Mouse (Mus musculus) large intestine, adult 2 months (tissue): ENCODE measurements around the gene Exoc6b. TPM values are rescaled to one million over a fixed set of nuclear protein-coding genes. Genes with fewer than 3 reads are reported as not detected.

ENCODE experiments used
- DNase-seq: peaks from one replicate; pipeline ENCODE4 v3.0.0-alpha.2; 2012; ENCODE audit warnings: low read depth, low spot score
- WGBS: fragments of 180-500 bp; shearing (Covaris S2); methylation state at CpG from one replicate; pipeline ENCODE4 v1.1.7; 2018; 5-methylcytosine and 5-hydroxymethylcytosine counted together
- polyA plus RNA-seq: library from polyadenylated mRNA; depleted of rRNA; stranded (reverse); fragments of >200 nt; gene quantifications from 2 replicates; pipeline ENCODE4 v1.2.3, GENCODE M21; 2012

Gene Exoc6b
- polyA plus RNA-seq, 1 experiment = 6.9 TPM

DNA sequence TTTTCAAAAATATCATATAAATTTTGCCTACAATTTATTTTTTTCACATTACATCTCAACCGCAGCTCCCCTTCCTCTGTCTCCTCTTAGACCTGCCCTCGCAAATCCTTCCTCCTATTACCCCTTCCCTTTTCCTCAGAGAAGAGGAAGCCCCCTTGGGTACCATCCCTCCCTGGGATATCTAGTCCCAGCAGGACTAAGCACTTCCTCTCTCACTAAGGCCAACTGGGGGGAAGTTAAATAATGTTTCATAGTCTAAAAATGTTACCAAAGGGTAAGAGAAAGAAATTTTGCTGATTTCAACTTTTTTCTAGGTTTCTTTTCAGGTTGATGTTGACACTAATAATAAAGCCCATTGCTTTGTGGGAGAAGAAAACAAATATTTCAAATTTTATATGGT, 317.9 kb downstream of the Exoc6b start:
- WGBS = 92% methylated on average over 2 of the region's 2 CpGs
- no peak for DNase-seq

DNA sequence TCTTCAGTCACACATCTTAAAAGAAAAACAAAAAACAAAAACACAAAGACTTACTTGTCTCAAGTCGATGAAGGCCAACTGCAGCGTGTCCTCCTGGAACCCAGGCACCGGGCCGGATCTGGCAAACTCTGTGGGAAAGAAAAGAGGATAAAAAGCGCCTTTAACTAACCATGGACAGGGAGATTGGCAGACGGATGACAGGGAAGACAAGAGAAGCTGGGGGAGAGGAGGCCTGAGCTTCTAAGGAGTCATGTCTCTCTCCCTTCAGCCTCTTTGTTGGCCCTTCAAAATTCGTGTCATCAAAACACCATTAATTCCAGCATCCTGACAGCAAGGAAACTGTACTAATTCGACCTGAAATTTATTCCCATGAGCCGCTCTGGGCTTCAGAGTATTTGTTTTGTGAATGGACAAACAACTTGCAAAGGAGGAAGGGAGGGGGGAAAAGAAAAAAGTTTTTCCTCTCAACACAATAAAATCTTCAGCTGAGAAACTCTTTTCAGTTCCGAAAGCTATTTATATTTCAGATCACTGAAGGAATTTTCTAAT, 322.4 kb downstream of the Exoc6b start:
- no peak for DNase-seq
- 84% methylated on average over 10 of the region's 10 CpGs for WGBS

DNA sequence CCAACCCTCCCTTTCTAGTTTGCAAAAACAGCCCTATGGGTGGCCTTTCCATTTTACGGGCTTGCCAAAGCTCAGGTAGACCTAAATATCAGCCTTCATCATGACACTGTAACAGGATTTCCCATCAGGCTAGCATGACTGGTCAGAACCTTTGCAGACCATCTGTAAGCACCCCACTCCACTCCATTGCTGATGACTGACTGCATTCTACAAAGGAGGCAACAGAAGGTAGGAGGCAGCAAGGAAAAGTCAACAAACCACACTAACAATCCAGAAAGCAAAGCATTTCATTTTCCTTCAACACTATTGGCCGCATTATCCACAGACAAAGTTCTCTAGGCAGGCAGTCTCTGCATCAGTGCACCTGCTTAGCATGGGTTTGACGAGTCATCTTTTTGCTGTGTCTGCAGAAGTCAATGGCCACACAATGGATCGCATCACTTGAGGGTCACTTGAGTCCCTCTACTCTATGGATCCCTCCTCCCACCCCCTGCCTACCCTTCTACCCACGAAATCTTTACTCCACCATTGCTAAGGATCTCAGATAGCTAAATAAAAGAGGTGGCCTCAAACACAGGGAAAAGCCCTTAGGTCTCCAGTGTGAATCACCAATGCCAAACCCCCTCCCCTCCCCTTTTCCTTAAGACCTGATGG, 323.0 kb downstream of the Exoc6b start:
- DNase-seq = no peak
- WGBS = 92% methylated on average over 5 of the region's 5 CpGs

DNA sequence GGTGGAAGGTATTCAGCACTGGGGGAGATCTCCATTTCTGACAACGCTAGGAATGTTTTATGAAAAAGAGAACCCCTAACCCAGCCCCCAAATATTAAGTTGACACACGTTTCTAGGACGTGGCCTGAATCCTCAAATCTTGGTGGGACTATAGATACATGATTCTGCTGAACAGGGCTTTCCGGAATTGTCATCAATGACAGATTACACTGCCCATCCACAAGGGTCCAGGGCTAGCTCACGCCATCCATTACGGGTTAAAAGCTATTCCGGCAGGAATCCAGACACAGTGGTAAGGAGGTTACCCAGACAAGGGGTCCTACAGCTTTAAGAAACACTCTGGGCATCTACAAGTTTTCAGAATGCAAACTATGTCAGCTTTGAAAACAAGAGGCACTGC, 323.7 kb downstream of the Exoc6b start:
- no peak for DNase-seq
- 95% methylated on average over 7 of the region's 7 CpGs for WGBS

DNA sequence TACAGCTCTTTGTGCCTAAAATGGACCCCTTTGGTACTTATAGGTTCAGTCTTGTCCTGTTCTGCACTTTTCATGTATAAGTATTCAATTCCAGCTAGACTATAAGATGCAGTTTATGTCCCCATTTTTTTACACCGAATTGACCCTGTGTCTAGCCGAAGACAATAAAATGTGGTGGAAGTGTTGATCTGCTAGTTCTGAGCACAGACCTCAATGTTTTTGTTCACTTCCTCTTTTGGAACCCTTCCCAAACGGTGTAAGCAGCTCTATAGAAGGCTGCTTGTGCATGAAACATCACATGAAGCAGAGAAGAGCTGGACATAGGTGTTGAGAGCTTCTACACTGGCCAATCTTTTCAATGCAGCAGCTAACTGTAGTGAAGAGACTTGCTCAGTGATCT, 327.1 kb downstream of the Exoc6b start:
- no peak for DNase-seq
- 42% methylated on average over 3 of the region's 3 CpGs for WGBS

DNA sequence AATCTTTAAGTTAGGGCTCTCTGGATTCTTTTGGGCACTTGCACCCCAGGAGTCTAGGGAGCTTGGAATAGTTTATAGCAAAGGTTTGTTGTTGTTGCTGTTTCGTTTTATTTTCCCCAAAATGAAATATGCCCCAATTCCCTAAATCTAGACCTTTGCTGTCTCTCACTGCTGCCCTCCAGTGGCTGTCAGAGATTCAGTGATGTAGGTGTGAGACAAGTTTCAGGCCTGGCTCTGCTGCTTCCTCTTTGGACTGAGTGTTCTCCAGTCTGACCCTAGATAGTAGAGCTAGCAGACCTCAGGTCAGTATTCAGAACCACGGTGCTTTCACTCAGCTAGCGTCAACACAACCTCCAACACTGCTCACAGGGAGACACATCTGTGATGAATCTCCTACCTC, 332.4 kb downstream of the Exoc6b start:
- peak; percentile 14 for DNase-seq
- WGBS = 62% methylated on average over 3 of the region's 3 CpGs

DNA sequence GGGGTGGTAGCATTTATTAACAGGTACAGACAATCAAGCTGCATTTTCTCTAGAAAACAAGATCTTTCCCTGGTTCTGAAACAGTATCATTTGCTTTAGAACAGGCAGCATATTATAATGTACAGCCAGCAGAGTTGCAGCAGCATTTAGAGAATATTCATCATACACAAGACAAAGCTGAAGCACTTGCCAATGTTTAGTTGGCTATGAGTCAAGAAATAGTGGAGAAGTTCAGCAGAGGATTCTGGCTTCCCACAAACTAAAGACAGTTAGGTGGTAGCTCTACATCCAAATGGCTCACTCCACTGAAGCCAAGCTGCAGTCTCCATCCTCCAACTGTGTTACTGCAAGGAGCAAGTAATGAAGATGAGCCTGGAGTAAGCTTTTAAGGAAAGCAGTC, 342.4 kb downstream of the Exoc6b start:
- no peak for DNase-seq

DNA sequence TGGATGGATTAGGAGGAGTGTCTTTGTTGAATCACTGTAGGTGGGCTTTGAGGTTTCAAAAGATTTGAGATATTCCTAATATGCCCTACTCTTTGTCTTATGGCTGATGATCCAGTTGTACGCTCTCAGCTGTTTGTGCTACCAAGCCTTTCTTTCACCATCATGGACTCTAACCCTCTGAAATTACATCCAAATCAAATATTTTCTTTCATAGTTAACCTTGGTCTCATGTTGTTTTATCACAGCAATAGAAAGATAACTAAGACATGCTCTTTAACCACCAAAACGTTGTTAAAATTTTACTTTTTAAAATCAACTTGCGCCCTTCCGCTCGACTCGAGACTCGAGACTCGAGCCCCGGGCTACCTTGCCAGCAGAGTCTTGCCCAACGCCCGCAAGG, 356.1 kb downstream of the Exoc6b start:
- WGBS = 53% methylated on average over 11 of the region's 11 CpGs
- DNase-seq = no peak

DNA sequence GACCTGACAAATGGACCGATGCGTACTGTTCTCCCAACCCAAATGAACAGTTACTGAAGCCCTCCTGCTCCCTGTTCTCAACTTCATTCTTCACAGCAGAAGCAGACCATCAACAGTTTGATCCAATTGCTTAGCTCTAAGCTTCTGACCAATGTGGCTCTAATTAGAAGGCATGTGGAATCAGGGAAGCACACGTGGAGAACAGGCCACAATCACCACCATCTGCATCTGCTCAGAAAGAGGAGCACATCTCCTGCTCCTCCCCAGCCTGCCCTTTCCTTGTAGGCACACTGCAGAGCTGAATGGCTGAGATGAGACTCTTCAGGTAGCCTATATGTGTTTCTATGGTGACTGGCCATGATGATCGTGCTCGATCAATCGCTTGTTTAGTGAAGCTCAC, 358.5 kb downstream of the Exoc6b start:
- DNase-seq = no peak
- WGBS = 60% methylated on average over 6 of the region's 6 CpGs

DNA sequence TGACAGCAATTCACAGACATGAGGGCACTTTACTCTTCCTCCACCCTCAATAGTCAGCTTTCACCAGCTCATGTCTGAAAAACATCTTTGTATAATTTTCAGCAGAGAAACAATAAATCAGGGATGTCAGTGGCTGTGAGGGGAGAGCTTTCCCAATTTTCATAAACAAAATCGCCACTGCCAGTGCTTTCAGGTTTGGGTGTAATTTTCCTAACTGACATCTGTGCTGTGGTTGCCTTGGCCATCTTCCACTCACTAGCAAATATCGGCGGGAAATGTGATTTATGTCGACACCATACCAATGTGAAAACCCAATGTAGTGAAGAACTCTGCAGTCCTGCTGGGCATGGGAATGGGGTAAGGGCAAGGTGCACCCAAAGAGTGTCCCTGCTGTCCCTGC, 360.7 kb downstream of the Exoc6b start:
- DNase-seq = no peak
- WGBS = 62% methylated on average over 4 of the region's 4 CpGs

DNA sequence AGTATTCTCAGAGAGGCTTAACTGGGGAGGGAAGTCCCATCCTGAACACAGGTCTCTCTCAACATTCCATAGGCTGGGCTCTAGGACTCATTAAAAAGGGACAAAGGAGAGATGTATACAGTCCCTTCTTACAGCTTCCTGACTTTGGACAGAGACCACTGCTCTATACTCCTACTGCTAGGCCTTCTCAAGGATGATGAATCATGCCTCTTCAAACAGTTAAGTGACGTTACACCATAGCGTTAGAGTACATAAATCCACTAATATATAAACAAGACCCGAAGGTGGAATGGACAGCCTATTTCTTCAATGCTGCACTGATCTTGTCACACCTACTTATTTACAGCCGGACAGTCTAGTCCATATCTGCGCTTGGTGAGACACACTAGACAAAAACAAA, 369.7 kb downstream of the Exoc6b start:
- 68% methylated on average over 5 of the region's 5 CpGs for WGBS
- DNase-seq = no peak

DNA sequence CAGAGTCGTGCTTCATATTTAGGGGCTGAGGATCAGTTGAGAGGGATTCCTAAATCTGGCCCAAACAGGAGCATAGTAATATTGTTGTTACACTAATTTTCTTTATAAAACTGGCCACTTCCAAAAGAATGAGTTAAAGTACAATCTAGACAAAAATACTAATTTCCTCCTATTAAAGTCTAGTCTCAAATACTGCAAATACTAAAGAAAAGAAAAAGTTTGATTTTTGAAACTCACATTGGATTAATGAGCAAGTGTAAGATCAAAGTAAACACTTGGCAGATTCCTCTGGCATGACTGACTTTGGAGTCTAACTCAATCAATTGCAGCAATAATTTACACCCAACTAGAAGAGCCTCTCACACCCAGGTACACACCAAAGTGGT, 371.0 kb downstream of the Exoc6b start:
- DNase-seq = no peak
- WGBS = 32% methylated on average over 1 of the region's 1 CpGs

DNA sequence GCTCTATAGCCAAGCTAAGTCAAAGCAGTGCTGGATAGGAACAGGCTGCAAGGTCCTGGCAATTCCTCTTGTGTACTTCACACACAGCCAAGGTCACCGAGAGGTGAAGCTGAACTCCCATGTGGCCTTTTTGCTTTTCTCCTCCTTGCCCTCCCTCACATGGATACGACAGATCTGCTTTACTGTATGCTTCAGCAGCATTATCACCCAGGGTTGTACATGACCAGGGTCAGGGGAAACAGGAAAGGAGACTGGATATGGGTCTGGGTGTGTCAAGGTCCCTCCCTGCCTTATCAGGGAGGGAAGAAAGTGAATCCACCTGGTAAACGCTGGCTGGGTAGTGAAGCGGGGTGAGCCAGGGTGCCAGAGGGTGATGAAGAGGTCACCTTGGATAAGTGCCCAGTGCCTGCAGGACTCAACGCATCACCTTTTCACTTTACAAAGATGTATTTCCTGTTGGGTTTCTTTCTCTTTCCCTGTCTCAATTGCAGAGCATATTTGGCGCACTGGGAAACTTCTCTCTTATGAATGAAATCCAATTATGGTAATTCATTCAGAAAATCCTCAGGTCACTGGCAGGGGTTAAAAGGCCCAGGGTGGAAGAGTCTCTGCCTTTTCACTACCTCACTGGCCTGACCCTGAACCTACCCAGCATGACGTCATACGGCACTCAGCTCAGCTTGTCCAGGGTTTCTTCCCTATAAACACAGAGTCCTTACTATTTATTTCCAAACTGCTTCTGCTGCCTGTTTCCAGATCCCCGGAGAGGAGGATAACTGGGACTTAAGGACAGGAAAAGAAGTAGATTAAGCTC, 371.6 kb downstream of the Exoc6b start:
- WGBS = 14% methylated on average over 9 of the region's 9 CpGs
- DNase-seq = peak; percentile 63

DNA sequence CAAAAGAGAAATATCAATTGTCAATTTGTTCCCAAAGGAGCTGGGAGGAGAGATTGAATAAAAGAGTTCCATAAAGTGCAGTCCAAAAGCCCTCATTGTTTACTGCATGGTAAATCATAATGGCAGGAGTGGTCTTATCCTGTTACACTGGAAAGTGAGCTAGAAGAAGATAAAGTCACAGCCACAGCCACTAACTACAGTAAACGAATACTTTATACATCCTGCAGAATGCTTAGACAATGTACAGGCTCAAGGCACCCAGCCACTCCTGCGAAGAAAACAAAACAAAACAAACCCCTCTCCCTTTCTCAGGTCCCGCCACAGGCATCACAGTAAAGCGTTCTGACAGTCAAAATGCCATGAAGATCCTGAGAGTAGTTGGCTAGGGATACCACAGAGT, 375.5 kb downstream of the Exoc6b start:
- 74% methylated on average over 4 of the region's 4 CpGs for WGBS
- no peak for DNase-seq

DNA sequence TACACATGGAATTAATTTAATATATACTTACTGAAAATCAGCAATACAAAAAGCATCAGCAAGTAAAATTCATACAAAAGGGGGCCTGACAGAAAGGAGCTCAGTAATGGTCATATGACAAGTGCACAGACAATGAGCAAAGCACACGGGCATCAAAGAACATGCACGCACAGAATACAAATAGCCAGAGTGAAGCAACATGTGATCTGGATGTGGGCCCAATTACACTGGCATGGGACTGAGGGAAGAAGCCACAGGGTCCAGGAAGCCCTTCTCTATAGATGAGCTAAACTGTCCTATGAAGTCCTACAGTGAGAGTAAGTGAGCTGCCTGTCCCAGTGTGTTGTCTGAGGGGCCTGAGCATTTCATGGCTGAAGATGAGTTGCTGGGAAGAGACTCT, 376.1 kb downstream of the Exoc6b start:
- 90% methylated on average over 2 of the region's 2 CpGs for WGBS

DNA sequence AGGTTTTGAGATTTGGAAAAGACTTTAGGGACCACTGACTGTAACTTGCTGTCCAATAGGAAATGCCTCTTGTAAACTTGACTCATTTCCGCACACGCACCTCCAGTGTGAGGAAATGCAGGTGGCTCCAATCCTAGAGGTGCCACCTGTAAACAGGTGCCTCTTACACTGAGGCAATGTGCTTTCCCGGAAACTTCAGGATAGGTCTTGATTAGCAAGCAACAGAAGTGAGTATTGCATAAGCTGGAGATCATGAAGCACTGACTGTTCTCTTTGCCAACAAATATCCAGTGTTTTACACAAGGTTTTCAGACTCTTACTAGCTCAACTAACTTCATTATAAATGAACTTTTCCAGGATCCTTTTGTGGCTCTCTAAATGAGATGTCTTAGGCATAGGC, 377.4 kb downstream of the Exoc6b start:
- no peak for DNase-seq
- 84% methylated on average over 3 of the region's 3 CpGs for WGBS

More for the DNA sequence above, 376.1 kb downstream of the Exoc6b start:
- DNase-seq = no peak

DNA sequence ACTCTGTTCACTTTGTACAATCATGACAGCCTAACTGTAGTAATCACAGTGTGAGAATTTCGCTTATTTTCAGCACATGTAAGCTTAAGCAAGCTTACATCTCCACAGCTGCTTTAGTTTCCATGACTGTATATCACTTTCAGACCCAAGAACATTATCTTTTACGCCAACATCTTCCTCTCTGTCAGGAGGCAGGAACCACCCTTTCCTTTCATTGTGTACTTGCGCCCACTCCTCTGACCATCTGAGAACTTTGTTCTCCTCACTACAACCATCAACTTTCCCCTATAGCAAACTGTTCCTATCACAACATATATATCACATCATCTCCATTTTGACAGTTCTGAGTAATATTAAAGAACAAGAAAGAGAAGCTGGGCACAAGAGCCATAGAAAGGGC, 391.5 kb downstream of the Exoc6b start:
- DNase-seq = no peak
- 91% methylated on average over 3 of the region's 3 CpGs for WGBS

DNA sequence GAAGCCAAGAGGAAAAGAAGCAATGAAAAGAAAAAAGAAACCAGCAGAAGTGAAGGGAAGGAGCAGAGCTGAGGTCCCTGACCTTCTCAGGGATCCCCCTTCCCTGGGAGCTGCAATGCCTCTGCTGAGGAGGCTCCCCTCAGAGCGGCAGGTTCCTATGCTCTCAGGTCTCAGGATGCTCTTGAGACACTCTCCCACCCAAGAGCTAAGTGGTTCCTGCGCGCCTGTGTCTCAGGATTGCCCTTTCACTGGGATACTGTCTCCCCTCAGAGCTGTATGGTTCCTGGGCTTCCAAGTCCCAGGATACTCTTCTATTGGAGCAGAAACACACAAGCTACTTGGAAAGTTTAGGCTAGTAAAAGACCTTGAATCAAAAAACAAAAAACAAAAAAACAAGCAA, 394.4 kb downstream of the Exoc6b start:
- DNase-seq = no peak
- 98% methylated on average over 3 of the region's 3 CpGs for WGBS

DNA sequence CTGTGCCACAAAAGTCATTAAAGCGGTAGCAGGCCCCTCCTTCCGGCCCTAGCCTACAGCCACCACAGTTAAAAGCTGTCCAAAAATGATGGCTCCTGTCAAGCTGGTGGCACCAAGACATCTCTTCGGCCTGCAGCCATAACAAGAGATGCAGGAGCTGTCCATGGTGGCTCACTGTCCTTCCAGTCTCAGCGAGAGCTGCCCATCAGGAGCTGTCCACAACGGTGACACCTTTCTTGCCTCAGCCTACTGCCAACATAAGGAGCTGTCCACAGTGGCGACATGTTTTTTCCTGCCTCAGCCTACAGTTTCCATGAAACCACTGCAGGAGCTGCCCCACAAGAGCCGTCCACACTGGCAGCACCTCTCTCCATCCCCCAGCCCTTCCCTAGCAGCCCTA, 395.2 kb downstream of the Exoc6b start:
- whole genome bisulfite sequencing = 89% methylated on average over 7 of the region's 7 CpGs
- no peak for DNase-seq

DNA sequence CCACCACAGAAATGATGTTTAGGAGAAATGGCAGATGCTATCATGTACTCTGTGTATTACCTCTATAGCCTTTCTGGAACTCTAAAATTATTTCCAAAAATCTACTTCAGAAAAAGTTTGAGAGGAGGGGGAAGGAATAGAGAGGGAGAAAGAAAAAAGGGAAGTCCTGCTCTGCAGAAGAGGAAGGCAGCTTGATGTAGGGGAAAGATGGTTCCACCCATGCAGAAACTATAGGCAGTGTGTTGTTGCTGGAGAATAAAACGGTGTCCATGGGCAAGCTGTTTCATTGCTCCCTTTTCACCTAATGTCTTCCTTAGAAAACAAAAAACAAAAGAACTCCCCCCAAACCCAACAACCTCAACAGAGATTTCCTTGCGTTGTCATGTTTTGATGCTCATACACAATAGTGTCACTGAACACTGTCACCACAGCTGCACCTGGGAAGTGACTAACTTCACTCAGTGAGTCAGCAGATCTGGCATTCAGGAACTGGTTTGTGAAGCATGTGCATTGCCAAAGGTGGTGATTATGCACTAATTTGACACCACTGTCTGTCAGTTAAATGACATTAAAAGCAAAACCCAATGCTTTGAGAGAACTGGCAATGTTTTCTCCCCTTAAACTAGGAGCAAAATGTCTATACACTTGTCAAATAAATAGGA, 407.7 kb downstream of the Exoc6b start:
- WGBS = 90% methylated on average over 2 of the region's 2 CpGs
- DNase-seq = no peak

DNA sequence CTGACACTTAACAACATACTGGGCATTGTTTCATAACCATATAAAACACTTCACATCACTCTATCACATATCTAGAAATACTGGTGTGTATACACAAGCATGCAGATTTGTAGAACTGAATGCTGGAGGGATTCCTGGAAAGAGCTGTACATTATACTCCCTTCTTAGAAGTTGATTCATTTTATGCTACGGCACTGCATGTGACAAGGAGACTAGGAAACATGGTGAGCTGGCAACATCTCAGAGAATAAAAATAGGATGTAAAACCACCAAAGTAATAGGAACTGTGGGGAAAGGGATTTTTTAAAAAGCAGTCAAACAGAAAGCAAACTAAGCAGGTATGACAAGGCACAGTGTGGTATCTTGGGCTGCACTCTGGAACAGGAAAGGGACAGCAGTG, 408.3 kb downstream of the Exoc6b start:
- WGBS = 89% methylated on average over 1 of the region's 1 CpGs
- no peak for DNase-seq
